Mouse (Mus musculus): ENCODE data around the gene Klc2.
"Not testable (repeated sequence)": the region's sequence is repeated elsewhere in the genome, so short reads cannot be mapped to it uniquely, and the experiment has no call there.

DNA sequence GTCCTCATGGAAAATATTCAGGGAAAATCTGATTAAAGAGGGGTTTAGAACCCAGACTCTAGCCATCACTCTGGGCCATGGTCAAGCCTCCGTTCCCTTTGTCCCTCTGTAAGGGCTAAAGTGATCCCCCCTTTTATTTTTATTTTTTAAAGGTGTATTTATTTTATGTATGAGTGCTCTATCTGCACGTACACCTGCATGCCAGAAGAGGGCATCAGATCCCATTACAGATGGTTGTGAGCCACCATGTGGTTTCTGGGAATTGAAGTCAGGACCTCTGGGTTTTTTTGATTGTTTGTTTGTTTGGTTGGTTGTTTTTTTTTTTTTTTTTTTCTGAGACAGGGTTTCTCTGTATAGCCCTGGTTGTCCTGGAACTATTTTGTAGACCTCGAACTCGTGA, 31.8 kb downstream of the Klc2 start:
- TF ChIP-seq POLR2A (IDR thresholded peaks at IDR 0.05; ENCODE audit: borderline replicate concordance, extremely low read depth, insufficient read depth, insufficient read length, poor library complexity, severe bottlenecking); CTCF (IDR thresholded peaks at IDR 0.05; ENCODE audit: borderline replicate concordance, extremely low read depth, insufficient read depth, insufficient read length): not testable (repeated sequence)

Data from brain, embryonic 14.5 days (tissue).